Mouse (Mus musculus) testis, adult 2 months (tissue): ENCODE measurements around the gene 1500009C09Rik. TPM values are rescaled to one million over a fixed set of nuclear protein-coding genes. Genes with fewer than 3 reads are reported as not detected.

ENCODE experiments used
- H3K27ac ChIP-seq: fragments of 200-500 bp; 2 replicates; pipeline ENCODE4 v1.5.1; 2012; ENCODE audit warnings: low read depth, low read length; ENCODE audit not compliant: control insufficient read depth, insufficient read depth
- H3K27me3 ChIP-seq: fragments of 200-500 bp; 2 replicates; pipeline ENCODE4 v1.6.1; 2012; ENCODE audit warnings: mild to moderate bottlenecking, low read length, moderate library complexity; ENCODE audit not compliant: control insufficient read depth, insufficient read depth
- H3K36me3 ChIP-seq: fragments of 200-500 bp; 2 replicates; pipeline ENCODE4 v1.6.1; 2012; ENCODE audit warnings: mild to moderate bottlenecking, low read length; ENCODE audit not compliant: control insufficient read depth, insufficient read depth
- H3K4me1 ChIP-seq: fragments of 200-500 bp; 2 replicates; pipeline ENCODE4 v1.6.1; 2012; ENCODE audit warnings: low read length; ENCODE audit not compliant: control insufficient read depth, insufficient read depth
- H3K4me3 ChIP-seq: fragments of 200-500 bp; 2 replicates; pipeline ENCODE4 v1.5.1; 2012; ENCODE audit warnings: low read depth, mild to moderate bottlenecking, low read length, moderate library complexity, mixed read lengths; ENCODE audit not compliant: control insufficient read depth
- CTCF ChIP-seq: fragments of 200-500 bp; IDR thresholded peaks from 2 replicates; pipeline ENCODE4 v1.5.1; 2012; ENCODE audit warnings: low read depth, mild to moderate bottlenecking, inconsistent platforms, low read length, moderate library complexity; ENCODE audit not compliant: control insufficient read depth, insufficient read depth, insufficient replicate concordance
- POLR2A ChIP-seq: fragments of 200-500 bp; IDR thresholded peaks from 2 replicates; pipeline ENCODE4 v1.6.1; 2012; ENCODE audit warnings: low read depth, mild to moderate bottlenecking, inconsistent platforms, low read length, moderate library complexity; ENCODE audit not compliant: control insufficient read depth
- polyA plus RNA-seq: library from polyadenylated mRNA; depleted of rRNA; stranded (reverse); fragments of >200 nt; gene quantifications from 2 replicates; pipeline ENCODE4 v1.2.3, GENCODE M21; 2012

The 1500009C09Rik gene
- polyA plus RNA-seq, 1 experiment: 9.4 TPM

DNA sequence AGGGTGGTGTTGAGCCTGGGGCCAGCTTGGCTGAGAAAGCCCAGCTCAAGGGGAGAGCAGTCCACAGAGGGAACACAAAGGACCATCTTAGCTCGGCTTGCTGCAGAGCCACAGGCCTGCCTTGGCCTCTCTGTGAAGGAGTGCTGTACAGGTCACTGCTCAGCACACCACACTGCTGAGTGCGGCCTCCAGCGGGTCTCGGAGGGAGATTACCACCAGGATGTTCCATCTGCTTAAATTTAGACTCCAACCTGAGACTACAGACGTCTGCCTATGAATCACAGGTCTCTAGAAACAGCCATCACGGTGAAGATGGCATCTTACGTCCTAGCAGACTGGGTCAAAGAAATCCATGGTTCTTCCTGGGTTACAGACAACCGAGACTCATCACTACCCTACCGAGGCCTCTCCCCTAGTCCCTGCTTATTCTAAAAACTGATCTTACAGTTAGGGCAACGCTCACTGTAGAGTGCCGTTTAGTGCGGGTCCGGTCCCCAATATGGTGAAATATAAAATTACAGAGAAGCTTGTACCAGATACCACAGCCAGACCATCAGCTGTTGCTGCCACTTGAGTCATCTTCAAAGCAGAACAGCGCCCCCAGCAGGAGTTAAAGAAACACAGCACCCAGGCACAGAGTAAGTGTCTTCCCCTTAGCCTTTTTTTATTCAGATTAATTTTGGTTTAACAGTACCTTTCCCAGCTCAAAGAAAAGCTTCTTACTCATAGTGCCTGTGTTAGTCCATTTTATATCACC, 30.9 kb upstream of the 1500009C09Rik start:
- TF ChIP-seq POLR2A (no peak), CTCF (no peak; the same call in 1 of the 2 replicates)
- Histone ChIP-seq H3K27me3 (no peaks in the 10 kb centered on the region; the same call in 1 of the 2 replicates), H3K4me3 (peak overlapping the region; percentile 53), H3K4me1 (peaks cover 6% of the 10 kb centered on the region), H3K27ac (no peak overlapping the region), H3K36me3 (no peaks in the 10 kb centered on the region)

DNA sequence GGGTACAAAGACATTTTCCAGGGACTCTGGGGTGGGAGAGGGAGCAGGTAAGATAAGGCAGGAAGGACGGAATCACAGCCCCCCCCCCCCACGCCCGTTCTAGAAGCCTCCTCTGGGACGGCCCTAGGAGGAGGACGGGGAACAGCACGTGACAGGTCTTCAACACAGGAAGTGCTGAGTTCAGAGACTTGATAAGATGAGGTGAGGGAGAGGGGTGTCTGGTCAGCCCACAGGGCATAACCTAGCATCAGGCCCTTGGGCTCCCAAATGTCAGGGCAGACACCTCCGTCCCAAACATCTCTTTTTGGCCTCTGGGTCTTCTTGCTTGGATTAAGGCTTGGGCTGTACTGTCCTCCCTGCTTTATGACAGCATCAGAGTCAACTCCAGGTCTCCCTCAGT, 28.9 kb upstream of the 1500009C09Rik start:
- no peaks in the 10 kb centered on the region; the same call in 1 of the 2 replicates for H3K27me3 ChIP-seq
- H3K4me3 ChIP-seq: peak overlapping the region; percentile 63
- H3K36me3 ChIP-seq: no peaks in the 10 kb centered on the region
- no peak overlapping the region for H3K27ac ChIP-seq
- peaks cover 6% of the 10 kb centered on the region for H3K4me1 ChIP-seq
- TF ChIP-seq POLR2A (no peak), CTCF (no peak)

DNA sequence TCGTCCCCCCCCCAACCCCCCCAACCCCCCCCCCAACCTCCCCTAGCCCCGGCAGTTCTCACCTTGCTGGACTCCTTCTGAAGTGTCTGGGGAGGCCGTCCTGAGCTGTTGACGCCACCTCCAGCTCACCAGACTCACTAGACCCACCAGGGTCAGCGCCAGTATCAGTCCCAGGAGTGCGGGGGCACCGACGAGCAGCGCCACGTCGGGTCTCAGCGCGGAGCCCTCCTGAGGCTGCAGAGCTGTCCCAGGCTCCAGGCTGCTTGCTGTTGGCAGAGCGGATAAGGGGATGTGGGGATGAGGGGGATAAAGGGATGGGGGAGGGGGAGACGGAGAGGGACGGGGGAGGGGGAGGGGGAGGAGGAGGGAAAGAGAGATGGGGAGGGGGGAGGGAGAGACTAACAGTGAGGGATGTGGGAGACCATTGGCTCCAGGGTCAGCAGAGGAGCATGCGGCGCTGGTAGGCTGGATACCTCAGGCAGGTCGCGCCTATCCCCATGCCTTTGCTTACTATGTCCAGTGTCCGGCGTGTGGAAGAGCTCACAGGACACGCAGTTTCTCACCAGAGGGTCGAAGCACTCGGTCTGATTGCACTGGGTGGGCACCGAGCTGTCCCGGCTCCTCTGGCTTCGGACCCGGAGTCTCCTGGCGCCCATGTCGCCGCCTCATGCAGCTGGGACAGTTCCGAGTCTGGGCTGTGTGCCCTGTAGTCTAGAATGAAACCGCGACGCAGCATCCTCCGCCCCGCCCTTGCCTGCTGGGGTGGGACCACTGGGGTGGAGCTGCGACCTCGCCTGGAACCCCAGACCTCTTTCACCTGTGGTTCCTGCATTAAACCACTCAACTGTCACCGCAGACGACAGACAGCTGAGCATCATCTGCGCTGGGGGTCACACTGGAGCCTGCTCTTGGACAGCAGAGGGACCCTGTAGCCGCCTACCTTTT, 28.3 kb upstream of the 1500009C09Rik start, which contains the start of gene Tnfrsf13c:
Gene Tnfrsf13c, minus strand, starts transcription at position 713 of the 945 bp plus-strand sequence.
- no peak for TF ChIP-seq CTCF
- TF ChIP-seq POLR2A: no peak
- H3K36me3 ChIP-seq: no peaks in the 10 kb centered on the region
- peaks cover 6% of the 10 kb centered on the region for H3K4me1 ChIP-seq
- no peaks in the 10 kb centered on the region; the same call in 1 of the 2 replicates for H3K27me3 ChIP-seq
- peak within 1 kb of the TSS; percentile 86 for H3K4me3 ChIP-seq
- no peak within 1 kb of the TSS for H3K27ac ChIP-seq

DNA sequence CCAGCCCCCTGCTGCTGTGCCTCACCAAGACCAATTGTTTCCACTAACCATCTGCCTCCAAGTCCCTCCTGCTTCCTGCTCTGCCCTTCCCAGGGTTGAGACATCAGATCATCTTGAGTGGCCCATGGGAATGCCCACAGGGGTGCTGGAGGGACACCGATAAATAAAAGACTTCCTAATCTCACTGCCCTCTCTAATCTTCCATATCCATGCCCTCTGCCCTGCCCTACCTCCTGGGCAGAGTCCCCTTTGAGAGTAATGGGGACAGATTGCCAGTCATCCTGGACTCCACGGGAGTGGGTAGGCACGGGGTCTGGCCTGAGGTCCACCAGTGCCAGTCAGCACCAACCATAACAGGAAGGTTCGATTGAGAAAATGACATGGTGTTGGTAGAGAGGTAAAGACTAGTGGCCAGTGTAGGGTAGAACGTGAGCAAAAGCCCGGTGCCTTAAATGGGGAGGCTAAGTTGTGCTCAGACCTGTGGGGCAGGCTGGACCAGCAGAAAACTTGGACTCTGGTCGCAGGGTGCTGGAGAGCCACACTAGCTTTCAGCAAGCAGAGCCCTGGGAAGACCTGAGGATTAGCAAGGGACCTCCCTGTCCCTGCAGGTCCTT, 27.5 kb upstream of the 1500009C09Rik start:
- peak overlapping the region; percentile 86 for H3K4me3 ChIP-seq
- no peaks in the 10 kb centered on the region; the same call in 1 of the 2 replicates for H3K27me3 ChIP-seq
- no peaks in the 10 kb centered on the region for H3K36me3 ChIP-seq
- H3K4me1 ChIP-seq: peaks cover 6% of the 10 kb centered on the region
- TF ChIP-seq POLR2A (no peak), CTCF (no peak)
- no peak overlapping the region for H3K27ac ChIP-seq

DNA sequence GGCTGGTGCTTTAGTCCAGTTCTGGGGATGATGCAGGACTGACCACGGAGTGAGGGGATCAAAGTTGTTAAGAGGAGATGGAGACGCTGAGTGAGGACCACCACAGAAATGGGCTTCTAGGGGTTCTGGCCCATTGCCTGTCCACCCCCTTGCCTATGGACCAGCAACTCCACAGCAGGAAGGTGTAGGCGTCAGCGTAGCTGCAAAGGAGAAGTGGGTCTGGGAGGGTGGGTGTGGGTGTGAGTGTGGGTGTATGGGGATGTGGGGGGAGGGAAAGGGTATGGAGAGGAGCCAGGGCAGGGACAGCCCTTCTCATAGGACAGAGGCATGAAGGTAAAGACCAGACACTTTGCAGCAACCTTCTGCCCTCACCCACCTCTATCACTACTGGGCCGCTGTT, 26.4 kb upstream of the 1500009C09Rik start:
- Histone ChIP-seq H3K36me3 (no peaks in the 10 kb centered on the region), H3K4me1 (peaks cover 6% of the 10 kb centered on the region), H3K27me3 (no peaks in the 10 kb centered on the region; the same call in 1 of the 2 replicates), H3K4me3 (no peak overlapping the region), H3K27ac (no peak overlapping the region)
- TF ChIP-seq CTCF (no peak), POLR2A (no peak)

DNA sequence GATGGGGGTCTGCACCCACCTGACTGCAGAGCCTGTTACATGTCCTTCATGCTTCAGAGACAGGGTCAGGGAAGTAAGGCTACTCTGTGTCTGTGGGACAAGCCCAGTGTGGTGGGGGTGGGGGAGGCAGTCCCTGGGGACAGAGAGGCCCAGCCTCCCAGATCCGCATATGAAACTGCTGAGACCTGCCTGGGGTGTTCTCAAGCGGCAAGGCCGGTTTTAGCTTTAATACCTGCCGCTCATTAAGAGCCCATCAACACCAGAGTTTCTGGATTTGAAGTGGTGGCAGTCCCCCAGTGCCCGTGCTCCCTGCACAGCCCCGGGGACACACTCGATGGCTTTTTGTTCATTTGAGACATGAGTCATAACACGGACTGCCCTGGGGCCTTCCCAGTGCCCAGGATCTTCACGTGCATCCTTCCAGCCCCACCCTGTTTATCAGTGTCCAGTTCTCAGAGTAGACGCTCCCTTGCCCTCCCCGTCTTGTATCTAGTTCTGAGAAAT, 22.6 kb upstream of the 1500009C09Rik start:
- Histone ChIP-seq H3K36me3 (no peaks in the 10 kb centered on the region), H3K4me1 (no peaks in the 10 kb centered on the region), H3K27me3 (no peaks in the 10 kb centered on the region), H3K4me3 (no peak overlapping the region), H3K27ac (no peak overlapping the region)
- TF ChIP-seq CTCF (no peak), POLR2A (no peak)
